Mouse (Mus musculus) brain, adult 10 weeks (tissue): ENCODE results near the gene Elf4. TPM values are rescaled to one million over a fixed set of nuclear protein-coding genes. Genes with fewer than 3 reads are reported as not detected.

Experiments
- polyA plus RNA-seq: library from polyadenylated mRNA; stranded (reverse); fragments of 350-450 nt; fragmentation: Illumina TruSeq; extraction: RNeasy Lipid Tissue Mini Kit (QIAGEN cat#74804); gene quantifications from one replicate; pipeline ENCODE4 v1.2.3, GENCODE M21; 2015; ENCODE audit warnings: low read depth, low replicate concordance

Gene Elf4
- 0.48 TPM for polyA plus RNA-seq

GRCm38 (mm10) chrX:48462754-48463507 is at the start of gene Elf4:
TSS of gene Elf4 (minus strand) at chrX:48463132.

Other genes starting within 250 kb of the Elf4 start
- 15.3 TPM for gene Utp14a, start 206.3 kb downstream of the Elf4 start, polyA plus RNA-seq
- 6.7 TPM for gene Bcorl1, start 121.8 kb downstream of the Elf4 start, polyA plus RNA-seq
- gene Aifm1, start 50.4 kb upstream of the Elf4 start, polyA plus RNA-seq = 22.5 TPM
- 48.6 TPM for gene Rab33a, start 56.2 kb upstream of the Elf4 start, polyA plus RNA-seq
- gene Zfp280c, start 131.4 kb upstream of the Elf4 start, polyA plus RNA-seq = 18.8 TPM
- gene Slc25a14, start 160.3 kb upstream of the Elf4 start, polyA plus RNA-seq = 82.2 TPM
- gene Gpr119, start 211.3 kb upstream of the Elf4 start, polyA plus RNA-seq = not detected
- gene Rbmx2, start 231.9 kb upstream of the Elf4 start, polyA plus RNA-seq = 7.1 TPM